Mouse (Mus musculus): ENCODE data around the gene Adgb. TPM values are rescaled to one million over a fixed set of nuclear protein-coding genes. Genes with fewer than 3 reads are reported as not detected.

The Adgb gene
- polyA plus RNA-seq, 1 experiment from 2014 or later, result 0.08 TPM

DNA sequence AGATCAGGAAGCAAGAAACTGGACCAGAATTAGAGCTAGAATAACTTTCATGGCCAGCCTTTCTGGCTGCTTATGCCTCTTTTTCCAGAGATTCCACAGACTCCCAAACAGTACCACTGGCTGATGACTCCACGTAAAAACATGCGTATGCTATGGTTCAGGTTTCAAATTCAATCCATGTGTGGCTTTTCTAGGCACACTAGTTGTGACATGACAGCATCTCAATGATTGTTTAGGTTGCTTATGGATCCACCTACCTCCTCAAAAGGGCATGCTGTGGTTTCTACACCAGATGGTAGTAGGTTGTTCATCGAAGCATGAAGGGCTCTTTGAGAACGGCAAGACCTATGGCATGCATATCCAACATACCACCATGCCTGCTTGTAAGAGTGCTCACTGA, 172.1 kb downstream of the Adgb start:
- no peak for ATAC-seq (ENCODE audit: low read depth)
- Histone ChIP-seq H3K27ac (replicated peaks) (no peak overlapping the region), H3K27me3 (no peaks in the 10 kb centered on the region), H3K4me3 (no peak overlapping the region), H3K9me3 (no peaks in the 10 kb centered on the region), H3K4me2 (no peak overlapping the region), H3K36me3 (no peaks in the 10 kb centered on the region), H3K4me1 (replicated peaks) (peaks cover 9% of the 10 kb centered on the region), H3K9ac (no peak overlapping the region)
- WGBS, result 91% methylated on average over 4 of the region's 4 CpGs

DNA sequence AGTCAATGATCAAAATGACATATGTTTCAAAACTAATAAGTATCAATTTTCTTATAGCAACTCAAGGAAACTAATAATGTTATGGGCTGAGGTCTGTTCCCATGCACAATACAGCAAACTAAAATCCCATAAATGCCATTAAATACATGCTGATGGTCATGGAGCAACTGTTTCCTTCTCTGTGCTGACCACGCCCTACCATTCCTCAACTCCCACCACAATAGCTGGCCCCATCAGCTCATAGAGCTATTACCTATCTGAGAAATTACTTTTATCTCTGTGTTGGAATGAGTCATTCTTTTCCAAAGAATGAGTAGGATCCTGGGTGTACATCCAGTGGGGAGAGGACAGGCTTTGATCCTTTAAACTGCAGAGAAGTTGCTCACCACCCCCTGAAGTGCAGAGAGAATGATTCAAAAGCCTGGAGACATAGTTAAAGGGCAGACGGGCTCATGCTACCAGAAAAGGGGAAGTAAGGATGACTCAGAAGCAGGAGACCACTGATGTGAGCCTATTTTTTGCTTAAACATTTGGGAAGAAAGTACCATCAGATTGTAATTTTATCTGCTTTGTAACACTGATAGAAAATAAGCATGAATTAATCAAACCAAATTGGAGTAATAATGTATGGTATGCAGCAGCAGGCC, 184.8 kb downstream of the Adgb start:
- Histone ChIP-seq H3K4me1 (replicated peaks) (no peaks in the 10 kb centered on the region), H3K27me3 (no peaks in the 10 kb centered on the region), H3K9me3 (no peaks in the 10 kb centered on the region), H3K9ac (no peak overlapping the region), H3K27ac (replicated peaks) (no peak overlapping the region), H3K4me3 (no peak overlapping the region), H3K4me2 (no peak overlapping the region), H3K36me3 (no peaks in the 10 kb centered on the region)
- no peak for ATAC-seq (ENCODE audit: low read depth)
- 63% methylated on average over 2 of the region's 2 CpGs for WGBS

Other genes with a start within 250 kb of the Adgb start
- 4.9 and 7.8 TPM in 2 replicates for gene Rab32, start 85.9 kb upstream of the Adgb start, polyA plus RNA-seq (2015; fragmentation: Nextera tagmentation; extraction: Ambion mirVana)
- not detected in 2 replicates for gene Gm10944, start 209.0 kb upstream of the Adgb start, polyA plus RNA-seq (2015; fragmentation: Nextera tagmentation; extraction: Ambion mirVana)